Mouse (Mus musculus) lung, postnatal 36 days (tissue): ENCODE measurements around the gene Hapln1.

Experiments
- DNase-seq: peaks from one replicate; pipeline ENCODE4 v3.0.0; 2022; ENCODE audit warnings: mixed read lengths

The Hapln1 gene

DNA sequence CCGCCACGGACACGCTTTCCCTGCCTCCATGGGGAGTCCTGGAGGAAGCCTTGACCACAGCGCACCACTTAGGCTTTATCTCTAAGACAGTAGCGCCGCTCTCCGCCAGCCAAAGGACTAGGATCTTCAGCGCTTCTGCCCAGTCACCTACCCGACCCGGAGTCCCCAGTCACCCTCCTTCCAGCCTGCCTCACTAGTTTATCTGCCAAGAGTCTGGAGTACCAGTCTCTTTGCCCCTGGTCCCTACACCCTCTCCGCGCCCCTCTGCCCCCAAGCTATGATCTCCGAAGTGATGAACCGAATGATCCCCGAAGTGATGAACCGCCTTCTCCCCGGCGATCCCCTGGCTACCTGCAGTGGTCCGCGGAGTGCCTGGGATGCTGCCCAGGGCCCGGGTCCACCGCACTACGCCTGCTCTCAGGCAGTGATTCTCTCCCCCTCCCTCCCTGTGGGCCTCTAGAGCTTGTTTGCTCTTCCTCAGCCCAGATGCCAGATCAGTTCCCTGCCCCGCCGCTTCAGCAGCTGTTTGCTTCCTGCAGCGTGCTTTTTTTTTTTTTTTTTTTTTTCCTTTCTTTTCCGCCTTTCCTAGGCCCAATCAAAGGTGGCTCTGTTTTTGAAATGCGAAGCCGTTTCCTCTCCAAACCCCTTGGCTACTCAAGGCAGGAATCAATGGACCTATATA is at the start of gene Hapln1:
Gene Hapln1, plus strand, starts transcription at position 592 of the 682 bp plus-strand sequence.
- peak; percentile 15 for DNase-seq

DNA sequence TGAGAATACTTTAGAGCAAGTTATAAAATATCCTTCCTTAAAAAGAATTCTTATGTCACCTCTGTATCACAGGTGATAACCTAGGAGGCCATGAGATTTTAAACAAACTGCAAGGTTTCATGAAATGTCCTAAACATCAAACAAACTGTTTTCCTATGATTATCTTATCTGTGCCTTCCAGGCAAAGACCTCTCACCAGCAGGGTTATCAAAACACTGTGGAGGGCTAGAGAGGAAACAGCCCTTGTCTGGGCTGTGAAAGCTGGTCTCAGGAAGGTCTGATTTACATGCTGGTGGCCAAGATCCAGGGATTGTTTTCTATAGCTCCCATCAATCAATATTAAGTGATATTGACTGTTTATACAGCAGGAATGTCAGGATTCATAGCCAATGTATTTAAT is 46.4 kb upstream of the Hapln1 start:
- no peak for DNase-seq

DNA sequence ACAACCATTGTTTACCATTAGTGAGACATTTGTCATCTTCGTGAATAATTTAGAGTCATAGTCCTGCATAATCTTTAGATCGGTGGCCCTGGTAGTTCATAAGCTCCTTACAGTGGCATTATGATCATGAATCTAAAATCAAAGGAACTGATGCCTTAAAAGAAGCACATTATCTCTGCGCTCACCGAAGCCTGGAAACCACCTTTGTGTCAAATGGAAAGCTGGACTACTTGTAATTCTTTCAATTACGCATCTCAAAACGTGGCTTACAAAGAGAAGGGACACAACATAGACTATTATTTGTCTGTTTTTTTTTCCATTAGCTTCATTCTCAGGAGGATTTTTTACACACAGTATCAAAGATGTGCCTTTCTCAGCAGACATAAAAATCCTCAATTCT is 45.9 kb upstream of the Hapln1 start:
- no peak for DNase-seq

DNA sequence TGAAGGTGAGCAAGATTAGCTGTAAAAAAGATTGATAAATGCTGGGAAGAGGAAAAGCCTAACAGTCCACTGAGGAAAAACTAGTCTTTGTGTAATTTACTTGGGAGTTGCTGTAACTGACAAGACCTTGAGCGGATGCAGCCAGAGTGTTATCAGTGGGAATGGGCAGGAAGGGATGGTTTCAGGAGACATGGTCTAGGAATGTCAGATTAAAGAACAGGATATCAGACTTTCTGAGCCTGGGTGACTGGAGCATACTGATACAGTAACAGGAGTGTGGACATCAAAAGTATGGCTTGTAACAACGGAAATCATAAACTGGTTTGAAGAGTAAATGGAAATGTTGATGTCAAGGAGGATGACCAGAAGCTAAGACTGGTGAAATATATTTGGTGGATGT is 43.0 kb upstream of the Hapln1 start:
- no peak for DNase-seq

DNA sequence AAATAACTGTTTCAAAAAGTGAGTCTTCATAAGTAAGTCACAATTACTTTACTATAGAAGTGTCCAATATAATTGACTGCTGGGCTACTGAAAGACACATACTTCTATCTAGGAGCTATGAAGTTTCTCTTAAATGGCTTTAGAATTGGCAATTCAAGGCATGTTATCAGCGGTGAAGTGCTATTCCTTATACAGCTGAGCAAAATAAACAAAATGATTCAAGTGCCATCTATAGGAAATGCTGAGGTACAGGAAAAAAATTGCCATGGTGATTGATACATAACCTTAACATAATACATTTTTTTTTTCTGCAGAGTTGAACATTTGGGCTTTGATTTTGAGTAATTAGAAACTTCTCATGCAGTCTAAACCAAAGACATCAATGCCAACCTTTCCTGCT is 40.2 kb upstream of the Hapln1 start:
- no peak for DNase-seq

DNA sequence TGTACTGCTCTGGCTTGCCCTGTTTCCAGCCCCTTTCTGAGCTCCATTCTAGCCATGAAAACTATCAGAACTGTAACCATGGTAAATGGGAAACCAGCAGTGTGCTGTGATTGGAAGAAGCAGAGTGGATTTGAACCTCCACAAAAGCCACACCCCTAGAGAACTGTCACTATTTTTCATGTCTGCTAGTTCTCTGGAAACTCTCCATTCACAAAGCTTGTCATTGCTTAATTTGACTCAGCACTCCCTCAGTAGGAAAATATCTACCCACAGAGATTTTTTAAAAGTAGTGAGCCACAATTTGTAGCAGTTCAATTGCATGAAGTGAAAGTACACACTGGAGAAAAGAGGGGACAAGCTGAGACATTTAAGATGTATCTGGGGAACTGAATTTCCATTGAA is 18.1 kb upstream of the Hapln1 start:
- DNase-seq, result no peak

DNA sequence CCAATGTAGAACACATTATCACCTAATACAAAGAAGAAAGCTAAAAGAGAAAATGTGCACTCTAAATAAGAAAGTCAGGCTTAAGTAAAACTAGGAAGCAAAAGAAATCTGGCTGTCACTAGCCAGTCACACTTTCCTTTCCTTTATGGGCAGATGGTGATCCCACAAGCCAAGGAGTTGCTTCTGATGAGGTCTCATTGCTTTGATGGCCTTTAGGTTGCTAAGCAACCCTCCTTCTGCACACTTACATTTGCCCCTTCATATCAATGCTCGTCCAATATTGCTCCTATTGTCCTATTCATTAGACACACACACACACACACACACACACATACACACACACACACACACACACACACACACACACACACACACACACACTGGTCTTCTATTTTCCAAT is 10.9 kb upstream of the Hapln1 start:
- no peak for DNase-seq

DNA sequence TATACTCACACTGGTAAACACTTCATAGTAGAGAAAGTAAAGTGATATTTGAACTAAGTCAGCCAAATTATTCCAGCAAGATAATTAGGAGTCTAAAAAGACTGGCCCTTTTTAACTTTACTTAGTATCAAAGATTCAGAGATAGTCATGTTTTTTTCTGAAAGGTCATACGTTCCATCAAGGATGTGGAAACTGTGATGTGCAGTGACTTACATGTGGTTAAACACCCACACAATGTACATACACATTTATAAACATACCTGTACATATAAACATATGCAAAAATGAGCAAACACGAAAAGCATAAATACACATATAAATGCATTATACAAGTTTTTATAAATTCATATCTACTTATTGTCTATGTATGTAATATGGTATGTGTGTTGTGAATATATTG is 9.2 kb upstream of the Hapln1 start:
- DNase-seq, result no peak

DNA sequence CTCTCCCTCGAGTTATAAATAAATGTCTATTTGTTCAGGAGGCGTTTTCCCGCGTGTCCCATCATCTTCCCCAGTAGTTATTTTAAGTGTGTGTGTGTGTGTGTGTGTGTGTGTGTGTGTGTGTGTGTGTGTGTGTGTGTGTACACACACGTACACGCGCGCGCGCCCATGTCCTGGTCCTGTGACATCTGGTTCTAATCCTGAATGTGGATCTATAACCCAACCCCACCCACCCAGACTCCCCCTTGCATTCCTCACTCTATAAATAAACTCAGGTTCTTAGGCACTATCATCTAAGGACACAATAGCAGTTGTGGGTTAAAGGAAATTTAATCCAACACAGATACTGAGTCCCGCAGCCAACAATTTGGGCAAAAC is 280 bp downstream of the Hapln1 start:
- DNase-seq, result no peak

DNA sequence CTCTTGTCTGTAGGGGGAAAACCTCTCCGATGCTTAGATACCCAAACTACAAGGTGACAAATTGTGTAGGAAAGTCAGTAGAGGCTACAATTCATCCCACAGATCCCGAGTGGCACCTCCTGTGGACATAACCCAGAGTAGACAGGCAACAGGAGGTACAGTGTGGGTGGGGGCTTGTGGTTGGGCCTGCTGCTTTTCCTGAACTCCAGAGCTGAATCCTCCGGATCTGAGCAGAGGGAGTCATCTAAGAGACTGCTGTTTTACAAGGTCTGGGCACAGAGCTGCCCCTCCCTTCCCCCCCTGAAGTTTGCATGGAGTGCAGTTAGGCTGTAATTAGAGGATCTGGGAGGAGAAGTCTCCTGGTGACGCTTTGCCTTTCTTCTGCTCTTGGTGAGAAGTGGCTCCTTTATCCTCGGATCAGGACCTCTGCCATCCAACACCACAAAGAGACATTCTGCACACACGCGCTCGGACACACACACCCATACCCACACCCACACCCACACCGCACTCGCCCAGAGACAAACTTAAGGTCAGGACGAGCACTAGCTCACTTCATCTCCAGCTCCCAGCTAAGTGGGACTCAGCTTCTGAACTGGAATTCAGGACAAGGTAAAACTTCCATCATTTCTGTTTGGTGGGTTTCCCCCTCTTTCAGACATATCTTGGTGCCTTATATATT is 846 bp downstream of the Hapln1 start:
- DNase-seq, result no peak

DNA sequence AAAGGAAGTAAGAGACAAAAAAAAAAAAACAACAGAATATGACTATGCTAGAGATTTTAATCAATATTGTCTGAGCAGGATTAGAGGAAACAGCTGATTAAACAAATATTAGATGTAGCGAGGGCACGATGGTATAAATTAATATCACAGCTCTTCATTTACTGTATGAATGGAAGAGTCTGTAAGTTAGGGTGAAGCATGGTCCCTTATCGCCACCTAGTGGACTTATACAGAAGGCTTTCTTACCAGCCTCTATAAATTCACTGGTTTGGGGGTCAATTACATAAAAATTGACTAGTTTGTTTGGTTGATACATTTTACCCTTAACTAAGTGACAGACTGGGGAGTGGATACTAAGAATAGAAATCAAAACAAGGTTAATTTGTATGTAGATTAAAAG is 3.4 kb downstream of the Hapln1 start:
- peak; percentile 73 for DNase-seq

DNA sequence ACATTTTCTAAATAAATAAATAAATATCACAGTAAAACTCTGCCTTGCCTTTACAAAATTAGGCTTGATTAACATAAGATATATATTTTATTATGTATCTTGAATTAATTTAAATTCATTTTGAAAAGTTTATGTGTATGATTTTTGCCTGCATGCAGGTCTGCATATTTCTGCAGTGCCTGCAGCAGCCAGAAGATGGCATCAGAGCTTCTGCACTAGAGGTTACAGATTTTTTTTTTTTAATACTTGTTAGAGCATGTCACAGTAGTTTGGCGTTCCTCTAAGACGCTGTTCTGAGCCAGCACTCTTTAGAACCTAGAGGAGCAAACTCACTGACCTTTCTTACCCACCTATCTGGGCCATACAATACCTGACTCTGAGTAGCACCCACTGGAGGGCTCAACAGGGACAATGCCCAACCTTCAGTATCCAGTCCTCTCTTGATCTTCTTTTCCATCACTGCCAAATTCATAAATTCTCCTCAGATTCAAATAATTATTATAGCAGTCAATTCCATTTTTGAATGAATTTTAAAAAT is 8.7 kb downstream of the Hapln1 start:
- DNase-seq, result peak; percentile 73

DNA sequence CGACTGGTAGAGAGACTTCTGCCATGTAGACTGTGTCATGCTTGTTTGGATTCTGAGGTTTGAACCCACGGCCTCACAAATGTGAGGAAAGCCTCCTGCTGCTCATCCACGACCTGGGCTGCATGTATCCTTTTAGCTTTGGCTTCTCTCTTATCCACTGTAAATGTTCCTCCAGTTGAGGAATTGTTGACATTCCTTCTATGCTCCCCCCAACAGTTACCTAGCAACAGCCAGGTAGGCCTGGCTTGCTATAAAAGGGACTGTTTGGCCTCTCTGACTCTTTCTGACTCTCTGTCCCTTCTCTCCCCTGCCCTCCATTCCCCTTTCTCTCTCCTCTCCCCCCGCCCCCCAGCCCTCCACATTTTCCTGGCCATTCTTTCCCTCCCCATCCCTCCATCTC is 9.9 kb downstream of the Hapln1 start:
- DNase-seq, result no peak

DNA sequence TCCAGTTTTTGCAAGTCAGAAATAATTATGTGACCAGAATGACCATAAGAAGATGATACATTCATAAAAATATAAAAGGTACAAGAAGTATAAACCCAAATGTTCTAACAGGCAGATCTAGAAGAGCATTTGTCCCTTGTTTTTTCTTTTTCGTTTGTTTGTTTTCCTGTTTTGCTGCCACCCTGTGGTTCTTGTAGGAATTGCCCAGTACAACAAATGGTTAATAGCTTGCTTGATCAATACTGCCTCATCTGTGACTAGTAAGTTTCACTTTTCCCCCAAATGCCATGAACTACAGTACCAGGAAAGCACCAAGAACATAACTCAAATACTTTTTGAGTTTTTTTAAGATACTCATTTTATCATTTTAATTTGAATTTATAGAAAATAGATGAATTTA is 11.9 kb downstream of the Hapln1 start:
- DNase-seq, result peak; percentile 12

DNA sequence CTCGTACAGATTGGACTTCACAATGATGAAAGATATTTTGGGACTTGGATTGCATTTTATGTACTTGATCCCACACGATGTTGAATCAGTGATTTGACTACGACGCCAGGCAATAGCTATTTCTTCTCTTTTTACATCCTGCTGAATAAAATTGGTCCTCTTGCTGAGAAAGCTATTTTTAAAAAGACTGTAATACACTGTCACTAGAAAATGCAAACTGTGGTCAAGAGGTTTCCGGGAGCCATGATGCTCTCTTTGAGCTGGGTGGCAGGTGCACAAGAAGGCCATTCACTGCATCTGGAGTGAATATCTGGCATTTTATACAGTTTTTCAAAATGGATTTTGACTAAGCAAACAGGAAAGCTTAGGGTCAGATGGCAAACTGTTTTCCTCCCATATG is 24.9 kb downstream of the Hapln1 start:
- no peak for DNase-seq

DNA sequence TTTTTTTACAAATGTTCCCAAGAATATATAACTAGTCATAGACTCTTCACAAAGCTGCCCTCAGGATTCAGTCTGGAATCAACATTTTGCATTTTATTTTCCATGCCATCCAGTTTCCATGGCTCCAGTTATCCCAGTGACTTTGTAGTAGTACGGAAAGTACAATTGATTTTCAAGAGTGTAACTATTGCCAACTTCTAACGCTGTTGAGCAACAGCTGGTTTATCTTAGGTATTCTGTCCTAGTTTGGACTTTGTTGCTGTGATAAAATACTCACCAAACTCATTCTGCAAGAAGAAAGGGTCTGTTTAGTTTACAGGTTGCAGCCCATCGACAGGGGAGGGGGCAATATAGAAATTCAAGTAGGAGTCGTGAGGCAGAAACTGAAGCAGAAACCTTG is 26.7 kb downstream of the Hapln1 start:
- no peak for DNase-seq

DNA sequence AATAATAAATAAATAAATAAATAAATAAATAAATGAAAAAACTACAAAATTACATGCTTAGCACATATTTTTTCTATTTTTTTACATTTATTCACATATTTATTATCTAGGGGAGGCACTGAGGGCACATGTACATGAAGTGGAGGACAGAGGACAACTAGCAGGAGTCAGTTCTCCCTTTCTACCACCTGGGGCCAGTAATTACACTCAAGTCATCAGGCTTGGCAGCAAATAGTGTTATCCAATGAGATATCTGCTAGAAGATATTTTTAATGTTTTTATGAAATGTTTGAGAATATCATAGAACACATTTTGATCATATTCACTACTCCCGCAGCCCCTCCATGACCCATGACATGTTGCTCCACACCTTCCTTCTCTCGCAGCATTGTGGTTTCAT is 39.5 kb downstream of the Hapln1 start:
- no peak for DNase-seq

DNA sequence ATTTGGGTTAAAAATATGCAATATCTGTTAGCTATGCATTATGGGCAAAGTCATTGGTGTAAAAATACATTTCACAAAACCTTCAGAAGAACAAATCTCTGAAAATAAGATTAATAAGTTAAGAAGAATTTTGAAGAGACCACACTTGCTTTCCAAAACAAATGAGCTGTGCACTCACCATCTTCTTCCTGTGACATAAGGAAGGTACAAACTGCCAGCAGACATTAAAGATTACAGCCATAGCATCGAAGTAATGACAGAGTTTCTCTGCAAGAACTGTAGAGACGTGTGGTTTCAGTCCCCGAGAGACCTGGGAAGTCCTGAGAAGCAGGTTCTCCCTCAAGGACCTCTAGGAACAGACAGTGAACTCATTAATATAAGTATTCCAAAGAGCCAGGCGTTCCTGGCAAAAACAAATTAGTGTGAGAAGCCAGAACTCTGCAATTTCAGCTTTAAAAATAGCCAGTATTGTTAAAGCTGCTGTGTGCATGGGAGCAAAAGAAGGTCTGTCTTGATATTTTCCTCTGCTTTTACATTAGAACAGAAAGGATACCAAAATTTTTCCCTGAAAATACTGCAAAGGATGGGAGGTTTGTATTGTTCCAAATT is 43.6 kb downstream of the Hapln1 start:
- no peak for DNase-seq

DNA sequence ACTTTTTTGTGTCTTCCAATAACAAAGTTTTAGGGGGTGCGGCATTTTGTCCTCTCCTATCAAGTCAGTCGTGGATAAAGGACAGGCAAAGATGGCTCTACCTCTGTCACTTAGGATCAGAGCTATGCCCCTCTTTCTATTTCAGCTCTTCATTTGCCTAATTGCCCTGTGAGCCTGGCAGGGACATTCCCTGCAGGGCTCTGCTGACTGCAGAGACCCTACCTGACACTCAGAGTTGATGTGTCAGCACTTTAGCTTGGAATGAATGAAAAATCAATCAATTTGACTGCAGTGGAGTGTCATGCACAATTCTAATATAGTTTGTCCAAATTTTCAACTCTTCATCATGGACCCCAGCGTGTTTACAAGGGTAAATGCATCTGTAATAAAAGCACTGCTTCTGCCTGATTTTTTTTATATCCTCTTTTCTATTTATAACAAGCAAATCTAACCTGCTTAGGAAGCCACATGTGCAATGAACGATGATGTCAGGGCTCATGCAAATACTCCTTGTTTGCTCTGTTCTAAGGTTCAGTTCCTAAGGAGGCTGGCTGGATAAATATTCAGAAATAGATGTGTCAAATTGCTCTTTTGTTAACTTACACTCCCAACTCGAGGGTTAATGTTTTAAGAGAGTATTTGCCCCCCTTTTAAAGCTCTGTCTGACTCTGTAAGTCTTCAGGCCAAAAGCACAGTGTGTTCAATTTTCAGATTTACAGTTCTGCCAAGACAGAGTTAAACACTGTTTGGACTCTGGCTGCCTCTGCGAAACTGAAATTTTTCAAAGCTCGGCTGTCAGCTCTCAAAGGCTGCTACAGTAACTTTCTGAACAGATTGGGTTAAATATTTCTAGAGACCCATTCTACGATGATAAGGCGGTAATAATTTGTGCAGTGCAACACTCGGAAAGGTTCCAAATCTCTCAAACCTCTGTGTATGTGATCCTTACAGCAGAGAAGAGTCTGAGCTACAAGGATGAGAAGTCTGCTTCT is 44.4 kb downstream of the Hapln1 start:
- no peak for DNase-seq

DNA sequence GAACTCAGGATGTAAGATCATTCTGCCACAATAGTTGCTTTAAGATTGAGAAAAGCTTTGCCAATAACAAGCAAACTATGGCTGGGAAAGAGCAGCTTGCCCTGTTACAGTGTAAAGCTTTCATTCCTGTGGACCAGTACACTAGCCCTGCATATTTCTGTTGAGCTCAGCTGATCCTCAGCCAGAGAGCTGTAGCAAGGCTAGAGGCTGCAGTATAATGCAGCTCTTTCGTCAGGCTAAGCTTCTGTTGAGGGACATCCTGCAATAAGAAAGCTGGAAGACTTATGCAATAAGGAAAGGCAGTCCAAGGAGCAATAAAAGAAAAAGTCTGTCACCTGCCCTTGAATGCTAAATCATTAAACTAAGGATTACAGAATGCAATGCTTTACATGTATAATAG is 45.5 kb downstream of the Hapln1 start:
- no peak for DNase-seq

DNA sequence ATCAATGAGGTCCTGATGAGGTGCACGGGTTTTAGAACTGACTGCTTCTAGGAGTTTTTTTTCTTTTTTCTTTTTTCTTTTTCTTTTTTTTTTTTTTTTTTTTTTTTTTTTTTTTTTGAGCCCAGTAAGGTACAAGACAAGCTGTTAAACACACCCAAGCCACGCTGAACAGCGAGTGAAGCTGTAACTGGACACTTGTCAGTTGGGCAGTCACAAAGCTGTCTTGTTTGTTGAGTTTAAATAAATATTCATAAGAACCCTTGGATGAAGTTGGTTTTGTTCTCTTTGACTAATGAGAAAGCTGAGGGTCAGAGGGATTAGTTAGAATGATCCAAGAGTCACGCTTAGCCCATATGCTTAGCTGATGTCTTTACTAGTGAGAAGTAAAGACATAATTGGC is 55.5 kb downstream of the Hapln1 start:
- no peak for DNase-seq

DNA sequence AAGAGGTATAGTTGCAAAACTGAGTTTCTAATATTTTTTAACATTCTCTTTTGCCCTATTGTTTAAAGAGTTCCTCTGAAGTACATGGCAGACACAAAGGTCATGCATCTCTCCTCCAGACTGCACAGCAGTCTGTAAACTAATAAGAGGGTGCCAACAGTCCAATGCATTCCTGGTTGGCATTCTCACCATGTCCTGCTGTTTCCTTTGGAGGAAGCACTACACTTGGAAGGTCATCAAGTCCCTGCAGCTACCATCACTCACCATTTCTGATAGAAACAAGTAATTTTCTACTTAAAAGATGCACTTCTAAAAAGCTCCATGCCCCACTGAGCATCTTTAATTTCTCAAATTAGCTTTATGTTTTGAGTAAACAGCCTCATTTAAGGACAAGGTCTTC is 57.8 kb downstream of the Hapln1 start:
- DNase-seq, result no peak

DNA sequence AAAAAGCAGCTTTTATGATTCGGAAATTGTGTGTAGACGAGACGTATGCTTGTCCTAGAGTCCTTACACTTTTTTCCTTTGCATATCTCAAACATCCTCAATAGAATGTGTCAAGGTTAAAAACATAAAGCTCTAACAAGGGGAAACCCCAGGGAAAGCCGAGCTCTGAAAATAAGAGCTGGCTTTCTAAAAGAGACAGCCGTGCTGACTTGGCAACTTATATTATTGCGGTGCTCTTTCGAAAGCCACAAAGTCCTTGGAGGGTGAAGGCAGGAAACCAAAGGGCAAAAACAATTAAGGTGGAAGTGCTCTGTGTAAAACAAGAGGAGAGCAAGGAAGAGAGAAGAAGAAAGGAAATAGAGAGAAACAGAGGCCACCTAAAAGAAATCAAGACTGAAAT is 60.9 kb downstream of the Hapln1 start:
- no peak for DNase-seq
